Mouse (Mus musculus) spleen, postnatal 14 days (tissue): ENCODE measurements at regions not wholly inside any gene's neighbourhood (a gene's known extent, or its start where the extent isn't known, plus 50 kb on each side); places are given as distances from the start of the nearest gene placed in this dataset.

Experiments used
- DNase-seq, 2 experiments: peaks; one replicate each; pipeline ENCODE4 v3.0.0; 2021 to 2022; ENCODE audit warnings: low spot score in 2 of 2

DNA sequence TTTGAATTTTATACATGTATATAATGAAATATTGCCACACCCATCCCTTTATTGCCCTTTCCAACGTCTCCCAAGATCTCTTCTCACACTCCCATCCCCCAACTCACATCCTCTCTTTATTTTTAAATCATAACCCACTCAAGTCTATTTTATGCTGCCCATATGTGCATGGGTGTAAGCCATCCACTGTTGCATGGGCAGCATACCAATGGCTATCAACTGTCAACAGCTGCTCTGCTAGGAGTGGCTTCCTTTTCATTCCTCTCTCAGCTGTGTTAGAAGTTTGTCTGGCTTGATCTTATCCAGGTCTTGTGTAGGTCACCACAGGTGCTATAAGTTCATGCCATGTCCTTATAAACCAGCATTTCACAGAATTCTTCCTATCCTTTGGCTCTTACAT is 409.2 kb upstream of the Klf4 start:
- DNase-seq = no peak

- no peak for DNase-seq
Measured at GRCm38 (mm10) chr4:55938383-55938782, 406.1 kb upstream of the Klf4 start.

DNA sequence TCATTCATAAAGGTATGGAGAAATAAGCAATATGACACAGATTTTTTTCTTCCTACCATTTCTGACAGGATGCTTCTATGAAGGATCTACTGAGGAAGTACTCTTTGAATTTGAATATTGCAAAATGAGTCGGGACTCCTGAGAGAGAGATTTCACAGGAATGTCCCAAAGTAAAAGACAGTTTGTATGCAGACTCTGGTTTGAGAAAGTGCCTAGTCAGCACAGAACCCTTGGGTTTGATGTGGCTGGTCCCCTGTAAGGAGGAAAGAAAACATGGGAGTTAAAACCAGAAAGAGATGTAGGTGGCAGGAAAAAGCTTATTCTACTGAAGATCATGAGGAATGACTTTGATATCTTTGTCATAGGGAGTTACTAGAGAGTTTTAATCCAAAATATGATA is 405.6 kb upstream of the Klf4 start:
- DNase-seq = no peak

GRCm38 (mm10) chr4:55929141-55929782 is 397.0 kb upstream of the Klf4 start:
- no peak for DNase-seq

DNA sequence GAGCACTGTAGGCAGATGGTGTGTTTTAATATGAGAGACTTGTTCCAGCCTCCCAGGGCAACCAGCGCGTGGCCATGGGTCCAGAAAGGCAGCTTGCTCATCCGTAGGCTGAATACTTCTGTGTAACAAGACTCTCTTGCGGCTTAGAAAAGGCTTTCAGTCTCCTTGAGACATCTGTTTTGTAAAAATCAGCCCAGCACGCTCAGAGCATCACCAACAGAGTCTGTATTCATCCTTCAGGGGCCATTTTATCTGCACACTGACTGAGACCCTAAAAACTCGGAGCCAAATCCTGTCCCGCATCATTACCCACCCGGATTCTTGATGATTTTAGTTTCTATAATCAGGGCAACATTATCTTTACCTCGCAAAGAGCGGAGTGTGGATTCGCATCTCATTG is 396.4 kb upstream of the Klf4 start:
- DNase-seq = no peak

- DNase-seq = no peak
Measured at GRCm38 (mm10) chr4:55928196-55928595, 395.9 kb upstream of the Klf4 start.

DNA sequence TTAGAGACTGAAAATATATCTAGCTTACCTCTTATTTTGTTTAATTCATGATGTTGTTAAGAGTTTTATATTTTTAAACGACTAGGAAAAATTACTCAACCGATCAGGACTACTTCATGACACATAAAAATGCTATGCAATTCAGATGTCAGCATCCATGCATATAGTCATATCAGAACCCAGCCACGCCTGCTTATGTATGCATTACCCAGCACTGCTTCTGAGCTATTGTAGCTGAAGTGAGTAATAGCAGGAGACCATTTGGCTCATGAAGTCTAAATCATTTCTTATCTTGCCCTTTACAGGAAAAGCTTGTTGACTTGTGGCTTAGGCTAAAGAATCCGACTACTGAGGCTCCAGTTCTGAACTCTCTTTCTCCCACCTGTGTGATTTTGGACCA is 395.1 kb upstream of the Klf4 start:
- DNase-seq = no peak

- no peak for DNase-seq
Measured at GRCm38 (mm10) chr4:55924974-55925373, 392.7 kb upstream of the Klf4 start.

DNA sequence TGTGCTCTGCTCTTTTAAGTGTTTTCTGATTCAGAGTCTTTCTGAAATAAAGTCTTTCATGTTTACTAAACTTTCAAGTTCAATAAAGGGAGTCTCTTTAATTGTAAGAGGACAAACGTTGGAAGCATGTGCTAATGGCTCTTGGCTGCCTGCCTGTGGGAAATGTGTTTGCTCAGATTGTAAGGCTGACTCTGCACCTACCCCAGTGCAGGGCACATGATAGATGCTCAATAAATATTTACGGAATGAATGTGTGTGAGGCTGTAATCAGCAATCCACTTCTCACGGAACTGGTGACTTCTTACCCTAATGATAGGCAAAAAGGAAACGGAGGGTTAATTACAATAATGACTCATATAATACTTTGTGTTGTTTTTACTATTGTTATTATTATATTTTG is 389.0 kb upstream of the Klf4 start:
- DNase-seq = no peak

GRCm38 (mm10) chr4:55894116-55894885 is 362.0 kb upstream of the Klf4 start:
- no peak for DNase-seq

- no peak for DNase-seq
Measured at GRCm38 (mm10) chr4:55891656-55892055, 359.4 kb upstream of the Klf4 start.

GRCm38 (mm10) chr4:55887581-55887980 is 355.3 kb upstream of the Klf4 start:
- DNase-seq = no peak

GRCm38 (mm10) chr4:55882541-55882940 is 350.3 kb upstream of the Klf4 start:
- DNase-seq = no peak

DNA sequence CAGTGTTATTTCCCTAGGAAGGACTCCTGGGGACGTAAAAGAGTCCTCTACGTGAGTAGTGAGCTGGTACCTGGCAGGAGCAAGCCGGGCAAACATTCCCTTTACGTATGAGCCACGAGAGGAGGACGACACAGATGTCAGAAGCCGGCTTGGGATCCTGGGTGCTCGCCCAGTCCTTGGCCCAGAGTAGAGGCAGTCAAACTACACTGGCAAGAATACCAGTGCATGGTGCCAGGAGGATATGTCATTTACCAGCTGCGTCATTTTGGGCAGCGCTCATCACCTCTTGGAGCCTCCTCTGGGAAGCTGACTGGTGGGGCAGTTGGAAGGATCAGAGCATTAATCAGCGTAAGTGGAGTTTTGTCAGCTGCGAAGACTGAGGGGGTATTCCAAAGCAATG is 343.0 kb upstream of the Klf4 start:
- DNase-seq = no peak

GRCm38 (mm10) chr4:55874875-55875274 is 342.6 kb upstream of the Klf4 start:
- no peak for DNase-seq

DNA sequence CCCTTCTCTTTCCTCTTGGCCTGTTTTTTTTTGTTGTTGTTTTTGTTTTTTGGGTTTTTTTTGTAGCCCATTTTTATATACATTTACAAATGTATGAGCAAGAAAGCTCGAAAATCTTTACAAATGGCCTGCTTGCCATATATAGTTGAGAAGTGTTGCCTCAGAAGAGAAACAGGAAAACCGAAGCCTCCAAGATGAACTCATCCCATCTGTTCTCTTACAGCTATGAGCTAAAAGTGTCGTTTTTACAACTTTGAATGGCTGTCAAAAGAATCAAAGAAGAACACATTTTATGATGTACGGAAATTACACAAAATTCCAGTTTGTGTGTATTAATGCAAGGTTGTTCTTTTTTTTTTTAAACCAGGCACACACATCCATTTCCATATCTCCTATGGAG is 342.0 kb upstream of the Klf4 start:
- no peak for DNase-seq

DNA sequence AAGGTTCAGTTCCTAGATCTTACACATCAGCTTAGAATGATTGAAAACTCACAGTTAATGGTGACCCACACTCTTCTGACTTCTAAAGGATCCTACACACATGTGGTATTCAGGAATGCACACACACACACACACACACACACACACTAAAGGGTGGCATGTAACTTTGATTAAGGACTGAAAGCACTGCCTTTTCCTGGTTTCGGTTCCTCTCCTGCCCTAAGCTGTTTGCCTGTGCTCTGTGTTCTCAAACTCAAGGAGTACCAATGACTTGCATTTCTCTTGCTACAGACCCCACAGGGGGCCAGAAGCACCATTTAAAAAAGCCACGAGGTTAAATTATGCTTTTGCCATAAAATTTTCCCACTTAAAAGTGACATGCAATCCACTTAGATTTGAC is 327.8 kb upstream of the Klf4 start:
- no peak for DNase-seq

GRCm38 (mm10) chr4:55859211-55859761 is 327.0 kb upstream of the Klf4 start:
- no peak for DNase-seq

GRCm38 (mm10) chr4:55851430-55851829 is 319.2 kb upstream of the Klf4 start:
- no peak for DNase-seq

GRCm38 (mm10) chr4:55851027-55851426 is 318.8 kb upstream of the Klf4 start:
- DNase-seq = no peak

DNA sequence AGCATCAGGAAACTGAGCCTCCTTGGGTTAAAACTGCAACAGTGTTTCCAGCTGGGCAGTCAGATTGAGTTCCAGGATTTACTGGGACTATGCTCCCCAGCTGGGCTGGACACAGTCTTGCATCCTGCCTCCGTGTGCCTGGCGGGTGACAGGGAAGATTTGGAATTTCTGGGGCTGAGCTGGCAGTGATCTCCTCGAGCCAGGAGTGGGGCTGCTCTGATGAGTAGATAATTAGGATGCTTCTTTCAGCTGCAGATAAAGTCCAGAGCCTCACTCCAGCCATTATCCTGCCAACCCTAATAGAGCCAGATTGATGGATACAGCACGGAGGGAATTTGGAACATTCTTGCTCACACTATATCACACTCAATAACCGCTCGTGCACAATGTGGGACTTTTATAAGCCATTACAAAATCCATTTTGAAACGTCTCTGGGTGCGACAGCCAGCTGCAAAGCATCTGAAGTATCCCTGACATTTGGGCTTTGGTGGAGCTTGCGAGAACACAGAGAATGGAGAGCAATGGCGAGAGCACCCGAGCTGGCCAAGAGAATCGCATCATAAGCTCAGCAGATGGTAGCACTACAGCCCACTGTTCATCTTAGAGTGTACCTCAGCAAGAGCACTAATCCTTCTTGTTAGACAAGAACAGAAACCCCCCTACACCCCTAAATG is 311.6 kb upstream of the Klf4 start:
- no peak for DNase-seq

DNA sequence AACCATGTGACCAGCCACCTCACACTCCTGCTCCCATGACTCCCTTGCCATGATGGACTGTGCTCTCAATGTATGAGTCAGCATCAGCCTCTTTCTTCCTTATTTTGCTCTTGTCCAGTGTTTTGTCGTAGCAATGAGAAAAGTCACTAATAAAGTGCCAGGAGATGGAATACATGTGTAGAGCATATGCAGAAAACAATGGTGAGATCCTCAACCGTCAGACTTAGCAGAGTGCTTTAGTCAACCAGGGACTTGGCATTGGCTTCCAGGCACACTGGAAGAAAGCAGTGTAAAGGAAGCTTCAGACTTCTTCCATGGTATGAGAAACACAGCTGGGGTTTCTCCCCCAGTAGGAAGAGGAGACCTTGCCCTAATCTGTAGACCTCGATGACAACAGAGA is 306.3 kb upstream of the Klf4 start:
- no peak for DNase-seq
